Mouse (Mus musculus): ENCODE results near the gene Bach2. TPM values are rescaled to one million over a fixed set of nuclear protein-coding genes. Genes with fewer than 3 reads are reported as not detected.

Bach2 gene
- total RNA-seq, 2 experiments from 2014 or later, result 21.4 to 29.7 TPM

GRCm38 (mm10) chr4:32337638-32338037 is 99.0 kb downstream of the Bach2 start:
- DNase-seq (ENCODE audit: extremely low spot score in 1 of 2, low spot score in 2 of 2), result peak in 1 of 2 experiments; percentile 85
- intact Hi-C loops (cut with DNase I), result no loop called here

GRCm38 (mm10) chr4:32338451-32338850 is 99.8 kb downstream of the Bach2 start:
- intact Hi-C loops (cut with DNase I), result no loop called here
- no peak for DNase-seq (ENCODE audit: extremely low spot score in 1 of 2, low spot score in 2 of 2)

GRCm38 (mm10) chr4:32340844-32341243 is 102.2 kb downstream of the Bach2 start:
- intact Hi-C loops (cut with DNase I), result no loop called here
- no peak for DNase-seq (ENCODE audit: extremely low spot score in 1 of 2, low spot score in 2 of 2)

- DNase-seq (ENCODE audit: extremely low spot score in 1 of 2, low spot score in 2 of 2), result no peak
- intact Hi-C loops (cut with DNase I), result no loop called here
Observed at GRCm38 (mm10) chr4:32342269-32342668, 103.7 kb downstream of the Bach2 start.

- DNase-seq (ENCODE audit: extremely low spot score in 1 of 2, low spot score in 2 of 2), result no peak
- intact Hi-C loops (cut with DNase I), result no loop called here
Observed at GRCm38 (mm10) chr4:32343256-32344165, 104.9 kb downstream of the Bach2 start.

GRCm38 (mm10) chr4:32344276-32344675 is 105.7 kb downstream of the Bach2 start:
- intact Hi-C loops (cut with DNase I), result no loop called here

GRCm38 (mm10) chr4:32347202-32347601 is 108.6 kb downstream of the Bach2 start:
- intact Hi-C loops (cut with DNase I), result no loop called here
- no peak for DNase-seq (ENCODE audit: extremely low spot score in 1 of 2, low spot score in 2 of 2)

More at GRCm38 (mm10) chr4:32344276-32344675, 105.7 kb downstream of the Bach2 start:
- DNase-seq (ENCODE audit: extremely low spot score in 1 of 2, low spot score in 2 of 2), result no peak

- intact Hi-C loops (cut with DNase I), result no loop called here
- no peak for DNase-seq (ENCODE audit: extremely low spot score in 1 of 2, low spot score in 2 of 2)
Observed at GRCm38 (mm10) chr4:32347711-32348110, 109.1 kb downstream of the Bach2 start.

GRCm38 (mm10) chr4:32349361-32349760 is 110.8 kb downstream of the Bach2 start:
- intact Hi-C loops (cut with DNase I), result no loop called here
- no peak for DNase-seq (ENCODE audit: extremely low spot score in 1 of 2, low spot score in 2 of 2)

- intact Hi-C loops (cut with DNase I), result loop anchor here (5.0 kb wide), 1 partner anchor 61 kb away; no protein-coding TSS in a partner anchor
- no peak for DNase-seq (ENCODE audit: extremely low spot score in 1 of 2, low spot score in 2 of 2)
Observed at GRCm38 (mm10) chr4:32351236-32351635, 112.6 kb downstream of the Bach2 start.

GRCm38 (mm10) chr4:32351661-32352246 is 113.2 kb downstream of the Bach2 start:
- no peak for DNase-seq (ENCODE audit: extremely low spot score in 1 of 2, low spot score in 2 of 2)
- intact Hi-C loops (cut with DNase I), result loop anchor here (5.0 kb wide), 1 partner anchor 61 kb away; no protein-coding TSS in a partner anchor

- no peak for DNase-seq (ENCODE audit: extremely low spot score in 1 of 2, low spot score in 2 of 2)
- intact Hi-C loops (cut with DNase I), result loop anchor here (5.0 kb wide), 1 partner anchor 60 kb away; no protein-coding TSS in a partner anchor
Observed at GRCm38 (mm10) chr4:32352442-32352841, 113.8 kb downstream of the Bach2 start.

- peak in 1 of 2 experiments; percentile 35 for DNase-seq (ENCODE audit: extremely low spot score in 1 of 2, low spot score in 2 of 2)
Observed at GRCm38 (mm10) chr4:32352842-32353241, 114.2 kb downstream of the Bach2 start.

GRCm38 (mm10) chr4:32355935-32356617 is 117.5 kb downstream of the Bach2 start:
- DNase-seq (ENCODE audit: extremely low spot score in 1 of 2, low spot score in 2 of 2), result peak in 1 of 2 experiments; percentile 49
- intact Hi-C loops (cut with DNase I), result no loop called here

More at GRCm38 (mm10) chr4:32352842-32353241, 114.2 kb downstream of the Bach2 start:
- intact Hi-C loops (cut with DNase I), result loop anchor here (5.0 kb wide), 1 partner anchor 59 kb away; no protein-coding TSS in a partner anchor

- intact Hi-C loops (cut with DNase I), result no loop called here
- no peak for DNase-seq (ENCODE audit: extremely low spot score in 1 of 2, low spot score in 2 of 2)
Observed at GRCm38 (mm10) chr4:32357996-32358600, 119.5 kb downstream of the Bach2 start.

- no peak for DNase-seq (ENCODE audit: extremely low spot score in 1 of 2, low spot score in 2 of 2)
- intact Hi-C loops (cut with DNase I), result no loop called here
Observed at GRCm38 (mm10) chr4:32358602-32359464, 120.2 kb downstream of the Bach2 start.

- intact Hi-C loops (cut with DNase I), result no loop called here
Observed at GRCm38 (mm10) chr4:32359634-32360033, 121.0 kb downstream of the Bach2 start.

GRCm38 (mm10) chr4:32360496-32360895 is 121.9 kb downstream of the Bach2 start:
- no peak for DNase-seq (ENCODE audit: extremely low spot score in 1 of 2, low spot score in 2 of 2)
- intact Hi-C loops (cut with DNase I), result no loop called here

More at GRCm38 (mm10) chr4:32359634-32360033, 121.0 kb downstream of the Bach2 start:
- no peak for DNase-seq (ENCODE audit: extremely low spot score in 1 of 2, low spot score in 2 of 2)

All from left cerebral cortex, postnatal 10 days (tissue).